Mouse (Mus musculus) cortical plate, adult 2 months (tissue): ENCODE data around the gene Atf3.

Source experiments
- CTCF ChIP-seq: fragments of 200-500 bp; IDR thresholded peaks from 2 replicates; pipeline ENCODE4 v1.5.1; 2011; ENCODE audit warnings: mild to moderate bottlenecking, control low read depth, low read length; ENCODE audit not compliant: insufficient read depth; ENCODE audit errors: extremely low read depth
- POLR2A ChIP-seq: fragments of 200-500 bp; IDR thresholded peaks from 2 replicates; pipeline ENCODE4 v1.6.1; 2011; ENCODE audit warnings: mild to moderate bottlenecking, low read length, control low read depth; ENCODE audit not compliant: insufficient read depth; ENCODE audit errors: extremely low read depth

DNA sequence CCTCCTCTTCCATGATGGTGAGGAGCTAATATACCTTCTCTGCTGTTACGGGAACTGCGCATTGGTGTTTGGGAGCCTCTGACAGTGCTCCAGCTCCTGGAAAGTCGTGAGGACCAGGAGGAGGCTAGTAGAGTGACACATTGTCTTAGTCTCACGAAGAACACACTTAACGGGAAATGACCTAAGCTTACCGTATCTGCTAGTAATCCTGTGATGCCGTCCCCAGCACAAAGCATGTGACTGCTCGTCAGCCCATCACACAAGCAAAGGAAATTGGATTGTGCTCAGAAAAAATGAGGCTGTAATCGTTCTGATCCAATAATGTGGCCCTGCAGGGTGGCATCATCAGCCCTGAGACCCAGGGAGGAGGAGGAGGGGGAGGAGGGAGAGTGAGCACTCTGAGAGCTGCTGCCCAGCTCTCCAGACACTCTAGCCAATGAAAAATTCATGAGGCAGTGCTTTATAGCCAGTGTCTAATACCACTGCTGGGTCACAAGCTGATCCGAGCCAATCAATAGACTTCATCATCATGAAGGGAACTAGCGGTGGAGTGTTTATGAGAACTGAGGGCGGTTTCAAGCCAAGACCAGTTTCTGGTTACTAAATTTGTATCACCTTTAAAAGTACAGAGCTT is 24.3 kb upstream of the Atf3 start:
- TF ChIP-seq CTCF (no peak), POLR2A (no peak)
